Mouse (Mus musculus): ENCODE measurements around the gene Cidec.

GRCm38 (mm10) chr6:113392387-113393071, 43.0 kb downstream of the Cidec start:
- TF ChIP-seq EP300 (IDR thresholded peaks at IDR 0.05; ENCODE audit: low read depth) (no peak), CTCF (IDR thresholded peaks at IDR 0.05; ENCODE audit: low read depth) (no peak)
